Mouse (Mus musculus): ENCODE measurements around the gene Zfp943.
"Not testable (repeated sequence)": the region's sequence is repeated elsewhere in the genome, so short reads cannot be mapped to it uniquely, and the experiment has no call there.

Gene Zfp943

DNA sequence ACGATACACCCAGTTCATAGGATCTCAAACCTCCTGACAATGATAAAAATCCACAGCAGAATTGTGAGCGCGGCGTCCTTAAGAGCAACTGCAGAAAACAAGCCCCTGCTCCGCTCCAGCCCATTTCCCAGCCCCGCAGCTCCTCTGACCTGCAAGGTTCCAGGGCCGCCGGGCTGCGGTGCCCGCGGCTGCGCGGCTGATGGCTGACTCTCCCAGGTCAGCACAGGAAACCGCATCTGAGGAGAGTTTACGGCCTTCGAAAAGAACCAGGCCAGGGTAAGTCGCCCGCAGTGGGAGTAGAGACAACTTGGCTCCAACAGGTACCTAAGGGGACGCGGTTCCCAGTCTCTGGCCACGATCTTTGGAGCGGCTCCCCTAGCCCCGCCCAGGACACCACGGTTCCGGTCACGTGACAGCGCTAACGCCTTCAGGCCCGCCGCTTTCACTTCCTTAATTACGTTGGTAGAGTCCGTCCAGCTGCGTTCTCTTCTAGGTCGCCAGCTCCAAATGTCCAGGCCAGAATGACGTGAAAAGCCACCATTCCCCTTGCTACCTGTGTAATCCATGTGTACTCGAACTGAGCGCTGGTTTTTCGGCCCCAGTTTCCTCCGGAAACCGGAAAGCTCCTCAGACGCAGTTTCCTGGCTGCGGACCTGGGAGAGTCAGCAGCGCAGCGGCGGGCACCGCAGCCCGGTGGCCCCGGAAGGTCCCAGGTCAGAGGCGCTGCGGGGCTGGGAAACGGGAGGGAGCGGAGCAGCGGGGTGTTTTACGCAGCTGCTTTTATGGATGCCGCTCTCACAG, at the start of gene Zfp943, which contains the start of gene Zfp942:
Zfp943 (plus strand) TSS at position 446 of the 801 bp plus-strand sequence.
Zfp942 (minus strand) TSS at position 358 of the 801 bp plus-strand sequence.
- peak; percentile 60 for DNase-seq

DNA sequence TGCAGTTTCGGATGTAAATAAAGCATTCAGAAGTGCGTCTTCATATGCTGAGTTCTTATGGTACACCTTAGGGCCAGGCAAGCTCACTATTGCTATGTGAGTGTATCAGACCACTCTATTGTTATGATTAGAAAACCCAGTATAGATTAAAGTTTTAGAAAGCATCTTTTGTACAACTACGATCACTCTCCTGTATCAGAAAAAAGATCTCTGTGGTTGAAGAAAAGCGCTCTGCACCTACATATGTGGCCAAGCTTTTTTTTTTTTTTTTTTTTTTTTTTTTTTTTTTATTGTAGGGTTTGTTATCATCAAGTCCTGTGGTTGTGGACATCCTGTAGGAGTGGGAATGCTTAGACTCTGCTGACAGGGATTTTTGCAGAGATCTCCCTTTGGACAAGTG, 950 bp downstream of the Zfp943 start:
- no peak for DNase-seq

DNA sequence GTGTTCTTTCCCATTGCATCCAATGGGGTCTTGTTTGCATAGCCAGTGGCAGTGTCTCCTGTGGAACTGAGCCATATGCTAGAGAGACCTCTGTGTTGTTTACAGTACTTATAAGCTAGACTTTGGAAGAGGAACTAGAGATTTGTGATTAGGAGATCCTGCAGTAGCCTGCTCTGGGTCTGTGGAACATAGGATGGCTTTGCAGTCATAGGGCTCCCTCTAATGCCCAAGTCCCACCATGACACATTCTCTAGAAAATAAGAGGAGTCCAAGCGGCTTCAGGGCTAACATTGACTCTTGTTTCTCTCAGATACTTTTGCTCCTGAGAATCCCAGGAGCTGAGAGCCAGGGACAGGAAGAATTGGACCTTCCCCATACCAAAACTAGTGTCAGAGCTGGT, 73.2 kb downstream of the Zfp943 start:
- not testable (repeated sequence) for DNase-seq

DNA sequence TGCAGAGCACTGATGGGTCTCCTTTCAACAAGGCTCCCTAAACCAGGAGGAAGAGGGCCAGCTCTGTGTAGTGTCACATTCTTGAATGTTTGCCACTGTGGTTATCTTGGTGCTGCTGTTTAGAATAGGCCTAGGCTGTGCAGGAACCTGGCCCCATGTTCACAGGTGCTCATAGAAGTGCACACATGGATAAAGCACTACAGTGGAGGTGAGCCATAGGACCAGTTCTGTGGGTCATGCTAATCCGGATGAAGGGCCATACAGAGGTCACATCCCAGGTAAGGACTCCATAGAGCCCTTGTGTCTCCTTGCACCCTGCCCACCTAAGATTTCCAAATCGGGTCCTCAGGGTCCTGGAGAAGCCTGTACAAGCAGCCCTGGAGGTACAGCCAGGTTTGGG, 87.1 kb downstream of the Zfp943 start:
- no peak for DNase-seq

DNA sequence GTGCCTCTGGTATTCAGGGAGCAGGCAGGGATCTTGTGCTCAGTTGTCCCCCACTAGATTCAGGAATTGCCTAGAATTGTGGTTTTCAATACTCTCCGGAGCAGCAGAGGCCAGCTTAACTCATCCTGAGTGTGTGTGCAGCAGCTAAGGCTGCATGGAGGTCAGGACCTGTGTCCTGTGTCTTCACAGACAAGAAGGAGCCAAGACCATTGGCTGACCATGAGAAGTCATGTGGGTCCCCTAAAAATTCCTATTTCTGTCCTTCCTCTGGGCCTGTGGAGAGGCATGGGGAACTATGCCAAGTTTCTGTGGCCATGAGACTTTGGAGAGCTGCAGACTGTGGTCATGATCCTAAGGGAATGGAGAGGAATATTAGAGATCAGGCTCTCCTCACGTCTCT, 90.9 kb downstream of the Zfp943 start:
- no peak for DNase-seq

DNA sequence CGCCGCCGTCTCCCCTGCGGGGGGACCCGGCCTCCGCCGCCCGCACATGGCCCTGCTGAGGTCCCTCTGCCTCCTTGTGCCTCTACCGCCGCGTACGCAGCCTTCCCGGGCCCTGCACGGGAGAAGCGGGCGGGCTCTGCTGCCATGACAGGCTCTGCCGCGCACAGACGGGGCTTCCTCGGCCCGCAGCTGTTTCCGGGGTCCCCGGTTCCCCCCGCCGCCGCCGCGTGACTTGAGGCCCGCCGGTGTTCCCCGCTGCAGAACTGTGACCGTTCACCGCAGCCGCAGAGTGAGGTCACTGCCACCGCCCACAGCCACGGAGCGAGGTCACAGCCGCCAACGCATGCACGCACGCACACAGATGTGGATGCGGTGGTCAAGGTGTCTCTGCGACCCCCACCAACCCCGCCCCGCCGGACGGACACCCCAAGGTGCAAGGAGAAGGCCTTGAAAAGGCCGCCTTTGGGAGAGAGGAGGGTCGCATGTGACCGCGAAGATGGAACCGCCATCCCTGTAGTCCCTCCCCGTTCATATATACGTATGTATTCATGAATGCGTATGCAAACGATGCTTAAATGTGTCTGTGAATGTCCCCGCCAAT, 118.8 kb downstream of the Zfp943 start:
- peak; percentile 70 for DNase-seq

DNA sequence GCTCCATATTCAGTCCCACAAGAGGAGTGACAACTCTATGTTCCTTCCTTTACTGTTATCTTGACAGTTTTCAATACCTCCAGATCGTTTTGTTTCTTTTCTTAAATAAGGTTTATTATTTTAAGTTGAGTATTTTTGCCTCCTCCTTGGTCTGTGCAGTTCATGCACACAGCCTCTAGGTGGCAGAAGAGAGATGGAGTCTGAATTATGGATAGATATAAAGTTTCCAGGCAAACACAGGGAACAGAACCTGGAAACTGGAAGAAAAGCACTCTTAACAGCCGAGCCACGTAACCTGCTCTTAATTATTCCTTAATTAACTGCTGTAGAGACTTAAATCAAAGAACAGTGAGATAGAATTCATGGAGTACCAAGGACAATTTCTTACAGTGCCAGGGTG, 120.9 kb downstream of the Zfp943 start:
- DNase-seq, result peak; percentile 13

DNA sequence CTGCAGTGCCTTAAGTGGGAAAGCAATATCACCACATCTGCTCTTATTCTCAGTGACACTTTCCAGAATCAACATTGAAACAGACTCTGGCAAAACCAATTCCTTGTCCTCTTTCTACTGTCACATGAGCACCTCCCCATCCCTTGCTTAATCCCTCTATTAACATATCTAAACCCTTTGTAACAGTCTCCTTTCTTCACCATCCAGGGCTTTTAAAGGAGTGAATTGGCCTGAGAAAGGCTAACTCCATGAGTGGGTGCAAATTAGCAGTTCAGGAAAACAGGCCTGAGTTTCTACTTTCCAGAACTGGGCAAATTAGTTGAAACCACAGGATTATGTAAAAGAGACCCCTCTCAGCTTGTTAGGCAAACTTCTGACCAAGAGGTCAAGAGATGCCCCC, 156.4 kb downstream of the Zfp943 start:
- no peak for DNase-seq
